Mouse (Mus musculus) forebrain, postnatal 0 days (tissue): ENCODE results near the gene Arl15. TPM values are rescaled to one million over a fixed set of nuclear protein-coding genes. Genes with fewer than 3 reads are reported as not detected.

Source experiments
- ATAC-seq: fragments of 200-750 bp; cut with Nextera tagmentation; 2 replicates; pipeline ENCODE4 v1.8.0; 2017; ENCODE audit warnings: mild to moderate bottlenecking, moderate library complexity
- DNase-seq: peaks from one replicate; pipeline ENCODE4 v3.0.0-alpha.2; 2015
- H3K27ac ChIP-seq: fragments of 300-500 bp; sonication (generic); 2 replicates; pipeline ENCODE4 v1.5.1; 2014; ENCODE audit warnings: low read depth, mild to moderate bottlenecking, antibody characterized with exemption, low read length, moderate library complexity, mixed read lengths
- H3K27me3 ChIP-seq: fragments of 300-500 bp; sonication (generic); 2 replicates; pipeline ENCODE4 v1.6.1; 2014; ENCODE audit warnings: mild to moderate bottlenecking, low read length, mixed read lengths; ENCODE audit not compliant: insufficient read depth
- H3K36me3 ChIP-seq: fragments of 300-500 bp; sonication (generic); 2 replicates; pipeline ENCODE4 v1.6.1; 2014; ENCODE audit warnings: mild to moderate bottlenecking, moderate library complexity; ENCODE audit not compliant: insufficient read depth
- H3K4me1 ChIP-seq: fragments of 300-500 bp; sonication (generic); 2 replicates; pipeline ENCODE4 v1.6.1; 2014; ENCODE audit warnings: antibody characterized with exemption; ENCODE audit not compliant: insufficient read depth
- H3K4me2 ChIP-seq: fragments of 300-500 bp; sonication (generic); 2 replicates; pipeline ENCODE4 v1.6.1; 2014; ENCODE audit warnings: low read depth, mild to moderate bottlenecking, moderate library complexity
- H3K4me3 ChIP-seq: fragments of 300-500 bp; sonication (generic); 2 replicates; pipeline ENCODE4 v1.5.1; 2014; ENCODE audit warnings: low read depth, low read length, mixed read lengths
- H3K9ac ChIP-seq: fragments of 300-500 bp; sonication (generic); 2 replicates; pipeline ENCODE4 v1.6.1; 2014; ENCODE audit warnings: mild to moderate bottlenecking
- H3K9me3 ChIP-seq: fragments of 300-500 bp; sonication (generic); 2 replicates; pipeline ENCODE4 v1.6.1; 2016; ENCODE audit warnings: low read length
- CTCF ChIP-seq: sonication (generic); IDR thresholded peaks from 2 replicates; pipeline ENCODE4 v1.5.1; 2016; ENCODE audit warnings: antibody characterized with exemption, control low read depth, low read depth
- WGBS: fragments of 180-500 bp; shearing (Covaris S2); extraction: QIAGEN DNeasy Blood & Tissue Kit; methylation state at CpG from one replicate; pipeline ENCODE4 v1.1.7; 2014; 5-methylcytosine and 5-hydroxymethylcytosine counted together
- polyA plus RNA-seq: library from polyadenylated mRNA; unstranded; fragments of >200 nt; fragmentation: Nextera tagmentation; extraction: Ambion mirVana; gene quantifications from 2 replicates; pipeline ENCODE4 v1.2.1, GENCODE M21; 2015
- total RNA-seq: library from RNA; depleted of rRNA; stranded (reverse); fragments of >200 nt; gene quantifications from 2 replicates; pipeline ENCODE4 v1.2.3, GENCODE M21; 2014

Arl15 gene
- total and polyA plus RNA-seq, 2 experiments from 2014 or later, result 18.5 to 44.0 TPM

- WGBS, result 20% methylated on average over 20 of the region's 20 CpGs
- ATAC-seq (peak; percentile 66), DNase-seq (peak; percentile 38)
- TF ChIP-seq CTCF, result no peak
- Histone ChIP-seq H3K9me3 (no peaks in the 10 kb centered on the region), H3K36me3 (no peaks in the 10 kb centered on the region), H3K9ac (no peak overlapping the region), H3K4me2 (no peak overlapping the region), H3K27me3 (no peaks in the 10 kb centered on the region; the same call in 1 of the 2 replicates), H3K27ac (no peak overlapping the region), H3K4me3 (no peak overlapping the region), H3K4me1 (peaks cover 11% of the 10 kb centered on the region; the same call in 1 of the 2 replicates)
These were observed 85.5 kb downstream of the Arl15 start for GRCm38 (mm10) chr13:113879651-113880327.

GRCm38 (mm10) chr13:113880564-113881171, 86.4 kb downstream of the Arl15 start:
- no peaks in the 10 kb centered on the region for H3K36me3 ChIP-seq
- no peak for TF ChIP-seq CTCF
- no peak overlapping the region for H3K4me3 ChIP-seq
- DNase-seq (no peak), ATAC-seq (no peak)
- no peak overlapping the region for H3K9ac ChIP-seq
- H3K27me3 ChIP-seq, result no peaks in the 10 kb centered on the region; the same call in 1 of the 2 replicates
- no peak overlapping the region for H3K27ac ChIP-seq
- no peaks in the 10 kb centered on the region for H3K9me3 ChIP-seq
- H3K4me1 ChIP-seq, result peaks cover 11% of the 10 kb centered on the region; the same call in 1 of the 2 replicates
- H3K4me2 ChIP-seq, result peak overlapping the region; percentile 5; the same call in 1 of the 2 replicates
- WGBS, result 31% methylated on average over 19 of the region's 19 CpGs

- Histone ChIP-seq H3K9me3 (no peaks in the 10 kb centered on the region), H3K4me3 (no peak overlapping the region), H3K27ac (no peak overlapping the region), H3K4me2 (no peak overlapping the region), H3K4me1 (peaks cover 11% of the 10 kb centered on the region; the same call in 1 of the 2 replicates), H3K36me3 (no peaks in the 10 kb centered on the region), H3K9ac (no peak overlapping the region), H3K27me3 (no peaks in the 10 kb centered on the region; the same call in 1 of the 2 replicates)
- no peak for ATAC-seq
- DNase-seq, result no peak
- TF ChIP-seq CTCF, result no peak
- WGBS, result 33% methylated on average over 1 of the region's 1 CpGs
These were observed 88.7 kb downstream of the Arl15 start for GRCm38 (mm10) chr13:113882959-113883358.

- H3K27ac ChIP-seq, result no peak overlapping the region
- TF ChIP-seq CTCF, result no peak
- 25% methylated on average over 6 of the region's 6 CpGs for WGBS
- no peak for DNase-seq
- no peak for ATAC-seq
- H3K4me3 ChIP-seq, result no peak overlapping the region
- H3K27me3 ChIP-seq, result no peaks in the 10 kb centered on the region; the same call in 1 of the 2 replicates
- H3K9ac ChIP-seq, result no peak overlapping the region
- no peak overlapping the region for H3K4me2 ChIP-seq
- H3K36me3 ChIP-seq, result no peaks in the 10 kb centered on the region
- H3K4me1 ChIP-seq, result no peaks in the 10 kb centered on the region
- no peaks in the 10 kb centered on the region for H3K9me3 ChIP-seq
These were observed 92.8 kb downstream of the Arl15 start for GRCm38 (mm10) chr13:113887090-113887489.

- TF ChIP-seq CTCF, result no peak
- Histone ChIP-seq H3K9me3 (no peaks in the 10 kb centered on the region), H3K36me3 (no peaks in the 10 kb centered on the region), H3K4me2 (no peak overlapping the region), H3K27me3 (no peaks in the 10 kb centered on the region), H3K27ac (no peak overlapping the region), H3K4me1 (no peaks in the 10 kb centered on the region), H3K9ac (no peak overlapping the region), H3K4me3 (no peak overlapping the region)
- 69% methylated on average over 5 of the region's 5 CpGs for WGBS
- ATAC-seq, result no peak
- no peak for DNase-seq
These were observed 93.8 kb downstream of the Arl15 start for GRCm38 (mm10) chr13:113888126-113888525.

GRCm38 (mm10) chr13:113888704-113889103, 94.4 kb downstream of the Arl15 start:
- Histone ChIP-seq H3K36me3 (no peaks in the 10 kb centered on the region), H3K27me3 (no peaks in the 10 kb centered on the region), H3K9ac (no peak overlapping the region), H3K9me3 (no peaks in the 10 kb centered on the region), H3K4me3 (no peak overlapping the region), H3K27ac (no peak overlapping the region), H3K4me2 (0 out of 2 replicates have a peak overlapping the region, but pooled peaks have one; percentile 19), H3K4me1 (no peaks in the 10 kb centered on the region)
- 46% methylated on average over 16 of the region's 16 CpGs for WGBS
- TF ChIP-seq CTCF, result no peak
- ATAC-seq (peak; percentile 32; the same call in 1 of the 2 replicates), DNase-seq (no peak)
